Mouse (Mus musculus) ES-Bruce4 (cell line): ENCODE measurements around the gene Napb.
A peak's percentile ranks its signal among the peaks of the same experiment; 100 is the strongest.

Experiments
- CTCF ChIP-seq: IDR thresholded peaks from one replicate; pipeline ENCODE4 v1.8.1; 2011; ENCODE audit warnings: low read depth, low read length
- EP300 ChIP-seq: IDR thresholded peaks from 2 replicates; pipeline ENCODE4 v1.6.1; 2011; ENCODE audit warnings: low read depth, low read length; ENCODE audit not compliant: insufficient read depth
- POLR2A ChIP-seq: IDR thresholded peaks from one replicate; pipeline ENCODE4 v1.8.1; 2011; ENCODE audit warnings: low read length; ENCODE audit not compliant: insufficient read depth

GRCm38 (mm10) chr2:148654961-148655360, 77.3 kb downstream of the Napb start:
- TF ChIP-seq CTCF (peak; percentile 55), POLR2A (no peak), EP300 (no peak)
